Mouse (Mus musculus): ENCODE measurements around the gene Chst11.

DNA sequence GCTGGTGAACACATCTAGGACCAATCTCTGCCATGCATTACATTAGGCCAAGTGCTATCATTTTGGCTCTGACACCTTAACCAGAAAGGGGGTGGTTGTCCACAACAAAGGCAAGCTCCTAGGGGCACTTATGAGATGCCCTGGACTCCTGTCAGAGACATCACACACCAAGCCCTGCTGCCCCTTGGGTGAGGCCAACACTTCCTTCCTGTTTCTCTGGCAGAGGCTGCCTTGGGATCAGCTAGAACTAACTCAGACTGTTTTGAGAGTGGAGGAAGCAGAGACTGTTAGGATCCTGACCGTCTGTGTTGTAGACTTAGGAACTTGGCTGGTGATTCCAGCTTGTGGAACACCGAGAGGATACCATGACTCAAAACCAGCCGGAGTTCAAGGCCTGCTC lies 248.7 kb downstream of the Chst11 start:
- no peak for TF ChIP-seq POLR2A (IDR thresholded peaks at IDR 0.05; ENCODE audit: borderline replicate concordance, insufficient read depth, low read length)
- TF ChIP-seq CTCF (IDR thresholded peaks at IDR 0.05; ENCODE audit: borderline replicate concordance, insufficient read depth, low read depth, low read length), result no peak
